Mouse (Mus musculus) cerebral cortex, adult 2 months (tissue): ENCODE measurements around the gene Fchsd2.

ENCODE experiments used
- WGBS: fragments of 180-500 bp; shearing (Covaris S2); methylation state at CpG from one replicate; pipeline ENCODE4 v1.1.7; 2018; 5-methylcytosine and 5-hydroxymethylcytosine counted together

The Fchsd2 gene

DNA sequence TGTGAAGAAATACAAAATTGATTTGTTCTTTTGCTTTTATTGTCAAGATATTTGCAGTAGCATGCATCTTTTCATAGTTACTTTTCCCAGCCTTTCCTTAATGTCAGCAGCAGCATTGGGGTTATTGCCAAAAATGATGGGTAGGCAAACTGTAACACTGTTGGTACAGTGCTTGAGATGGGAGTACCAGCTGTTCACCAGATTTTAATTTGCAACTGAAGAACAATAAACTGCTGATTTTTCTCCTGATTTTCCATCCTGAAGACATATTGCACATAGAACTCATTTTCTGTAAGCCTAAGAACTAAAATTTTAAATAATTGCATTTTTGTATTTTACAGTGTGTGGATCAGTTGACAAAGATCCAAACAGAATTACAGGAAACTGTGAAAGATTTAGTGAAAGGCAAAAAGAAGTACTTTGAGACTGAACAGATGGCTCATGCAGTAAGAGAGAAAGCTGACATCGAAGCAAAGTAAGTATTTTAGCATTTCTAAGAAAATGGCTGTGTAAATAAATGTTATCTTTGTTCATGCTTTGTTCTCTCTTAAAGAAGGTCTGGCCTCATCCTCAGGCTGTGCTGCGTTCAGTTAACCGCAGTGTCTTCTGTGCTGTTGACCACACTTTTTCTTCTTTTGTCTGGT lies 98.8 kb downstream of the Fchsd2 start:
- WGBS, result 43% methylated on average over 3 of the region's 3 CpGs

GRCm38 (mm10) chr7:101210826-101211225 lies 118.2 kb downstream of the Fchsd2 start:
- 96% methylated on average over 1 of the region's 1 CpGs for WGBS

DNA sequence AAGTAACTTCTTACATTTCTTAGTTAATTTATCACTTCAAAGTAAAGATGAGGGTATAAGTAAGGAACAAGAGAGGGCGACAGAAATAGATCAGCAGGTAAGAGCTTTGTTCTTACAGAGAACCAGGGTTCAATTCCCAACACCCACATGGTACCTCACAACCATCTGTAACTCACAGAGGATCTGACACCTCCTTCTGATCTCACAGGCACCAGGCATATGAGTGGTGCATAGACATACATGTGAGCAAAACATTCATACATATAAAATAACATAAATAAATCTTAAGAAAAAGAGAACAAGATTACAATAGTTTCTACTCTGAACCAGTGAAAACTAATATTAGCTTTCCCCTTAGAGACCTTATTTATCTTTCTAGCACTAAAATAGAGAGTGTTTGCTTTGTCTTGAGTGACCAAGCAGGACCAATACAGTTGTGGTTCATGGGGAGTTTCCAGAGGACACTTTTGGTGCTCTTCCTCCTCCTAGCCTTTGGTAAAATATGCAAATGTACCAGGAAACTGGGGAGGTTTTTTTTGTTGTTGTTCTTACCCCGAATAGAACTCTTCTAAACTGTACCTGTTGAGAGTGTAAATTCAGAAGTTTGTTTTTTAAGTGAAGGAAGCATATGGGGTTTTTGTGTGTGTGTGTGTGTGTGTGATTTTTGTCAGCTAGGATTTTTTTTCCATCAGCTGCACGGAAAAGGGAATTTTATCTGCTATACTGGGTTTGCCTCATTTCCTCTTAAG lies 121.0 kb downstream of the Fchsd2 start:
- WGBS, result 75% methylated on average over 3 of the region's 3 CpGs

- 84% methylated on average over 2 of the region's 2 CpGs for WGBS
Measured at GRCm38 (mm10) chr7:101216724-101217123, 124.1 kb downstream of the Fchsd2 start.

DNA sequence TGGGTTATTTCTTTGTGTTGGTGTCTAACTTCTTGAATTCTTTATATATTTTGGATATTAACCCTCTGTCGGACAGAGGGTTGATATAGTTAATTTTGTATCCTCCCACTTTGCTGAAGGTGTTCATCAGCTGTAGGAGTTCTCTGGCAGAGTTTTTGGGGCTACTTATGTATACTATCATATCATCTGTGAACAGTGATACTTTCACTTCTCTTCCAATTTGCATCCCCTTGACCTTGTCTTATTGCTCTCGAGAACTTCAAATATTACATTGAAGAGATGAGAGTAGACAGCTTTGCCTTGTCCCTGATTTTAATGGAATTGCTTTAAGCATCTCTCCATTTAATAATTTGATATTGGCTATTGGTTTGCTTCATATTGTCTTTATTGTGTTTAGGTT lies 130.8 kb downstream of the Fchsd2 start:
- 95% methylated on average over 2 of the region's 2 CpGs for WGBS

DNA sequence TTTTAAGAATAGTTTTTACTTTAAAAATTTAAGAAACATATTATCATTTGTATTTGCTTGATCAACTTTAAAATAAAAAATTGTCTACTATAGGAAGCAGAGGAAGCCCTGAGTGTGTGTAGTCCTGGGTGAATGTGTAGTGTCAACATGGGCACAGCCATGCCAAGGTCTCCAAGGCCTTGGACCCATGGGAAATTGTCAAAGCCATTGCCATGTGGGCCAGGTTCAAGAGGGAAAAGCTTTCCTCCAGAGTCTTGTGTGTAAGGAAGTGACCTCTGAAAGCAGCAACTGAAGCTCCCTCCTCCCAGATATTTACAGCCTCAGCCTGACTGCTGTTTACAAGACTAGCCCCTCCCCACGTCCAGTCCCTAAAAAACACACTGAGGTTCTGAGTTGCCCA lies 136.7 kb downstream of the Fchsd2 start:
- WGBS, result 59% methylated on average over 1 of the region's 1 CpGs

DNA sequence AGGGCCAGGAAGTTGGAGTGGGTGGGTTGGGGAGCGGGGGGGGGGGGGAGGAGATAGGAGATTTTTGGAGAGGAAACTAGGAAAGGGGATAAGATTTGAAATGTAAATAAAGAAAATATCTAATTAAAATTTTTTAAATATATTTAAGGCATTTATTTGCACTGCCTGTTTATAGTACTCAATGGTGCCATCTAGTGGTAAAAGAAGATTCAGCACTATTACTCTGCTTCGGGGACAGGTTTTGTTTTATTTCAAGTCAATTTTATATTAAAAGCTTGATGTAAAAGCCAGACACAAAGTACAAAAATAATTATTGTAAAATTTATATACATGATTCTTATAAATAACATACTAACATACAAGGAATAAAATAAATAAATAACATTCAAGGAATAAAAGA lies 138.8 kb downstream of the Fchsd2 start:
- WGBS, result 14% methylated on average over 2 of the region's 2 CpGs

DNA sequence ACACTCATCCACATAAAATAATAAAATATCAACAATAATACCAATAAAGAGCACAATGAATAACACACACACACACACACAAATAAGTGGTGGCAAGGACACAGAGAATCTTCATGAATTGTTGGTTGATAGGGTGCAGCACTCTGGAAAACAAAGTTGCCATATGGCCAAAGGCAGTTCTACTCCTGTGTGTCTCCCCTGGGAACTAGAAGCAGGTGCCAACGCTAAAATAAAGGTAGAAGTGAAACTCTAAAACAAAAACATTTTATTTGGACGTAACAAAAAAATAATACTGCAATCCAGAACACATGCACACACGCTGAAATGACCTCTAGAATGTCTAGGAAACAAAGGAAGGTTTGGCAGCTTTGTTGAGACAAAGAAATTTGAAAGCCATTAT lies 140.1 kb downstream of the Fchsd2 start:
- 54% methylated on average over 3 of the region's 3 CpGs for WGBS

GRCm38 (mm10) chr7:101236712-101237473 lies 144.2 kb downstream of the Fchsd2 start:
- 57% methylated on average over 8 of the region's 8 CpGs for WGBS

GRCm38 (mm10) chr7:101248760-101249159 lies 156.1 kb downstream of the Fchsd2 start:
- 98% methylated on average over 4 of the region's 4 CpGs for WGBS

DNA sequence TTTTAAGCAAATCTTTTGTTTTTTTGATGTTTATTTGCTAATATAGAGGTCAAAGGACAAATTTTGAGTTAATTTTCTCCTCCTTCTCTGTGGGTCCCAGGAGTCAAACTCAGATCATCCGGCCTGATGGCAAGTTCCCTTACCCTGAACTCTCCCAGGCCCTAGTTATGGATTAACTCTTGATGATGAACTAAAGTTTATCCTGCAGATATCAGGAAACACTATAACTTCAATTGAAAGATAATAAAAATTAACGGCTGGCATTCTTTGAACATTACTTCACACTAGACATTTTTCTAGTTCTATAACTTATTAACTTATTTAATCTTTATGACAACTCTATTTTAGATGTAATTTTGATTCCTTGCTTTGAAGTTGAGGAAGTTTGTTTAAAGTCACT lies 156.5 kb downstream of the Fchsd2 start:
- 96% methylated on average over 2 of the region's 2 CpGs for WGBS

GRCm38 (mm10) chr7:101253071-101253470 lies 160.4 kb downstream of the Fchsd2 start:
- 70% methylated on average over 2 of the region's 2 CpGs for WGBS

DNA sequence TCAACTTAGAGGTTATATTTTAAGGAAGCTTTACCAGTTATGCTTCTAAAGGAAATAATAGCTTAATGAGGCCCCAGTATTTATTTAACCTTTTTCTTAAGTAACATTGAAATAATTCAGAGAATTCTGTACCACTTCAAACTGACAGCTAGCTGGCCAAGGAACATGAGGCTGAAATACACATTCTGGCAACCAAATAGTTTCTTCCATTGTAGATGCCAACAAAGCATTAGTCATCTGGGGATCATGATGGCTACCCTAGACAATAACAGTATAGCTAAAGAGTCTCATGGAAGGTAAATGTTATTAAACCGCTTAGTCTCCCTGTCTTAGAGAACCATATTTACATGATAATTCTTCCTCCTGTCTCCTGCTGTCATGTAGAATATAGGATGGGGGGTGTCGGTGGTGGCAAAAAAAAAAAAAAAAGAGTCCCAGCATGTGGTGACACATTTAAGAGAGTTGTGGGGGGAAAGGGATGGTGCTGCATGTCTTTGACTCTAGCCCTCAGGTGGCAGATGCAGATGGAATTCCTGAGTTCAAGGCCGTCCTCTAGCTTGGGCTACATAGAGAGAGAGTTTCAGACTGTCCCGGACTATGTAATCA lies 169.4 kb downstream of the Fchsd2 start:
- WGBS, result 78% methylated on average over 4 of the region's 4 CpGs

GRCm38 (mm10) chr7:101267457-101268259 lies 175.0 kb downstream of the Fchsd2 start:
- 38% methylated on average over 3 of the region's 3 CpGs for WGBS

DNA sequence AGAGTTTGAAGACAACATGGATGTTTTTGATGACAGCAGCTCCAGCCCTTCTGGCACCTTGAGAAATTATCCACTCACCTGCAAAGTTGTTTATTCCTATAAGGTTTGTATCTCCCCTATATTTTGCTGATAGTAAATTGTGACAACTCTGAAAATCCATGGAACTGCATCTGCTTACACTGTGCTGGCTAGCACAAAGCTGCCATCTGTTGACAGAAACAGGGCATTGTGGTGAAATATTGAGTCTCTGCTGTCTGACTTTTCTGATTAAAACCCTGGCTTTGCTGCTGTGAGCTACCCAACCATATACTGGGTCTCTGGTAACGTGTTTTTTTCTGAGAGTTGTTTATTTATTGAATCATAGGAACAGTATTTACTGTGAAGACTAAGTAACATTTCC lies 178.9 kb downstream of the Fchsd2 start:
- WGBS, result 56% methylated on average over 1 of the region's 1 CpGs

GRCm38 (mm10) chr7:101272466-101273160 lies 179.9 kb downstream of the Fchsd2 start:
- 95% methylated on average over 8 of the region's 8 CpGs for whole genome bisulfite sequencing

DNA sequence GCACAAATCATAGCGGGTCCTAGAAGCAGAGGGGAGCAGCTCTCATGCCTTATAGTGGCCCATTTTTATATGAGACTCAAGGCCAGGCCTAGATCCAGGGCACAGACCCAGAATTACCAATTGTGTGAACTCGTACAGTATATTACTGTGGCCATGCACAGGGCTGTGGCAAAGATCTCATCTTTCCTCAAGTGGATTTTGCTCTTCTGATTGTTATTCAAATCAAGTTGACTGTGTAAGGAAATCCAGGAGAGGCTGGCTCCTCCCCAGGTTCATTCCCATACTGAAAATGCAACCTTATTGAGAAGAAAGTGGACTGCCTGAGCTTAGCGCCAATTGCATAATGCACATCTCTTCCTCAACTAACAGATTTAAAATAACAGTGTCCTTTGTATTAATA lies 190.1 kb downstream of the Fchsd2 start:
- 81% methylated on average over 3 of the region's 3 CpGs for whole genome bisulfite sequencing

GRCm38 (mm10) chr7:101284504-101284903 lies 191.8 kb downstream of the Fchsd2 start:
- 89% methylated on average over 1 of the region's 1 CpGs for WGBS

- WGBS, result 74% methylated on average over 4 of the region's 4 CpGs
Measured at GRCm38 (mm10) chr7:101286891-101287290, 194.2 kb downstream of the Fchsd2 start.

DNA sequence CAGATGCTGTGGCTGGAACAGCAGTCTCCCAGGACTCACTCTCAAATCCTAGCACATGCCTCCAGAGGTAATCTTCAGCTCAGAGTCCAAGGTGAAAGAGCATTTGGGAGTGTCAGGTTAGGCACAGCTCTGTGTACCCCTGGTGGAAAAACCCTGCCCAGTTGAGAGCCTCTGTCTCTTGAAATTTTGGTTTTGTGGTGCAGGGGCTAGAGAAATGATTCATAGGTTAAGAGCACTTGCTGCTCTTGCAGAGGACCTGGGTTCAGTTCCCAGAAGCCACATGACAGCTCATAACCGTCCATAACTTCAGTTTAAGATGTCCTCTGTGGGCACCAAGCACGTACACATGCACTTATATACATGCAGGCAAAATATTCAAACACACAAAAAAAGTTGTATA lies 195.2 kb downstream of the Fchsd2 start:
- 82% methylated on average over 2 of the region's 2 CpGs for WGBS

DNA sequence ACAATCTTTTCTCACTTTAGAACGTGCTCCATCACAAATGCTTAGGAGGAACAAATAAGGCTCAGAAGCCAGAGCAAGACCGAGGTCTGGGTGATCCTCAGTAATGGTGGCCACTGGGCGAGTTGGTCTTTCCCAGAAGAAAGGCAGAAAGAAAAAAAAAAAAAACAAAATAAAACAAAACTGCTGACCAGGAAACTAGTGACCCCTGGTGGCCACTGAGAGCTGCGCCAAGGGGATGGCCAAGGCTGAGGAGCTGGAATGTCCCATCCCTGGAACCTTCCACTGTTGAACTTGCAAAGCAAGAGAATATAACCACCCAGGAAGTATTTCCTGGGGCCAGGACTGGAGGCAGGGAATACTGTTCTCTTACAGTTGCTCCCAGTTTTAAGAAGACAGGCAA lies 195.8 kb downstream of the Fchsd2 start:
- WGBS, result 36% methylated on average over 4 of the region's 4 CpGs
